Mouse (Mus musculus): ENCODE measurements around the gene Fzr1. TPM values are rescaled to one million over a fixed set of nuclear protein-coding genes. Genes with fewer than 3 reads are reported as not detected.

Fzr1 gene
- polyA plus RNA-seq, 1 experiment from 2014 or later, result 83.0 TPM

DNA sequence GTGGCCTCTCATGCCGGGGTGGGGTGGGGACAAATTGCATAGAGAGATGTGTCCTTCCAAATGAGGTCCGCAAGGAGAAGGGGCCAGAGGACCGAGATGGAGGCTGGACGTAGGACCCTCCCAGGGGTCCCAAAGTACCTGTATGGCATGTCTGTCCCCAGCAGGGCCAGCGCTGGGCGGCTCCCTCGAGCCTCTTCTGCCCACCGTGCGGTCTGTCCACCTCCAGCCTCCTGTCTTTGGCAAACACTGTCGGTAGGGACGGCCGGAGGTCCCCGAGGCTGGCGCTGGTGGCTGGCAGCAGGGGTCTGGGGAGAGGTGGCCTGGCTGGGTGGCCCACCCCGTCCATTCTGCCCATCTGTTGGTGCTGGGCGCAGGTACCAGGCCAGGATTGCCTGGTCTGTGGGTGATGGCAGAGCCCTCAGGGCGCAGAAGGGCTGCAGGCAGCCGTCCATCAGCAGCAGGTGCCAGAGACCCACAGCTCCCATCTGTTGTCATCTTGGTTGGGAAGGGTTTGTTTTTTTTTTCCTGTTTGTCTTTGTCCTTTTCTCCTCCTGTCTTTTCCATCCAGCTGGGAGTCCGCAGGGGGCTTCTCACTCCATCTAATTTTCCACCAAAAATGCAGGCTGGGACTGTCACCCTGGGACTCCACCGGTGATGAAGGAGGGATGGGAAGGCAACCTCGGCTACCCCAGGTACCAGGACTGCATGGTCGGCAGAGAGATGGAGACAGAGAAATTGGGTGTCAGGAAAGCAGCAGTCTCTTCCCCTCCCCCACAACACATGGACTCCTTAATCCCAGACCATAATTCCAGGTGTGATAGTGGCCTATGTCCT is 22.3 kb upstream of the Fzr1 start:
- H3K4me3 ChIP-seq (ENCODE audit: low read depth, low read length), result peak overlapping the region; percentile 13; the same call in 1 of the 2 replicates

DNA sequence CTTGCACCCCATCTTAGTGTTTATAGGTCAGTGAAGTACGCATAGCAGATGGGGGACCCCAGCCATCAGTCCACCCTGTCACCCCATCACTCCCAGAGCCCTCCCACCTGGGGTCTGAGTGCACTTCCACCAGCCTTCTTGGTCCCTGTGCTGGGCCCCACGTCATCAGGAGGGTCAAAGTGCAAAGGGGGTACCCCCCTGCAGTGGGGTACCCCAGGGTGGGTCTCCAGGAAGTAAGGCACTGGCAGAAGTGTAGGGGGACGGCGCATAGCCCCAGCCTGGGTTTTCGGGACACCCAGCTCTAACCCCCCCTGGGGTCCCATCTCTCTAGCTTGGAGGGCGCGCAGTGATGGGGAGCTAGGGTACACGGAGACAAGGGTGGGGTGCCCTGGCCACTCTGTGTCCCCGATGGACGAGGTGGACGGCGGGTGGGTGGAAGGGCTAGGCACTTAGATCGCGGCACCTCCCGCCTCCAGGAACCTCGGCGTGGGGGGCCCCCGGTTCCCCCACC is 21.5 kb upstream of the Fzr1 start:
- Histone ChIP-seq H3K27ac (ENCODE audit: low read depth, low read length) (no peak overlapping the region), H3K4me1 (replicated peaks; ENCODE audit: control insufficient read depth, insufficient read depth, low read length) (peaks cover 26% of the 10 kb centered on the region), H3K4me3 (ENCODE audit: low read depth, low read length) (no peak overlapping the region), H3K9me3 (ENCODE audit: control insufficient read depth, low read length) (no peaks in the 10 kb centered on the region), H3K9ac (ENCODE audit: low read depth, low read length) (0 out of 2 replicates have a peak overlapping the region, but pooled peaks have one; percentile 25), H3K4me2 (replicated peaks; ENCODE audit: low read depth, low read length) (no peak overlapping the region), H3K27me3 (ENCODE audit: control insufficient read depth, insufficient read depth, low read length) (peaks cover 8% of the 10 kb centered on the region; the same call in 1 of the 2 replicates), H3K36me3 (ENCODE audit: control insufficient read depth, insufficient read depth, low read length) (no peaks in the 10 kb centered on the region)
- ATAC-seq (ENCODE audit: low FRiP score) (no peak), DNase-seq (ENCODE audit: low spot score) (no peak)
- WGBS, result 72% methylated on average over 14 of the region's 18 CpGs

More for the DNA sequence above, 22.3 kb upstream of the Fzr1 start:
- DNase-seq (ENCODE audit: low spot score), result no peak
- 37% methylated on average over 22 of the region's 22 CpGs for WGBS
- Histone ChIP-seq H3K4me1 (replicated peaks; ENCODE audit: control insufficient read depth, insufficient read depth, low read length) (peaks cover 26% of the 10 kb centered on the region), H3K27ac (ENCODE audit: low read depth, low read length) (peak overlapping the region; percentile 96), H3K9me3 (ENCODE audit: control insufficient read depth, low read length) (no peaks in the 10 kb centered on the region), H3K4me2 (replicated peaks; ENCODE audit: low read depth, low read length) (peak overlapping the region; percentile 8; the same call in 1 of the 2 replicates), H3K9ac (ENCODE audit: low read depth, low read length) (0 out of 2 replicates have a peak overlapping the region, but pooled peaks have one; percentile 25), H3K27me3 (ENCODE audit: control insufficient read depth, insufficient read depth, low read length) (peaks cover 8% of the 10 kb centered on the region), H3K36me3 (ENCODE audit: control insufficient read depth, insufficient read depth, low read length) (no peaks in the 10 kb centered on the region)
- no peak for ATAC-seq (ENCODE audit: low FRiP score)

- WGBS, result 50% methylated on average over 5 of the region's 5 CpGs
- Histone ChIP-seq H3K4me1 (replicated peaks; ENCODE audit: control insufficient read depth, insufficient read depth, low read length) (peaks cover 26% of the 10 kb centered on the region), H3K36me3 (ENCODE audit: control insufficient read depth, insufficient read depth, low read length) (no peaks in the 10 kb centered on the region), H3K4me3 (ENCODE audit: low read depth, low read length) (no peak overlapping the region), H3K27me3 (ENCODE audit: control insufficient read depth, insufficient read depth, low read length) (peaks cover 8% of the 10 kb centered on the region; the same call in 1 of the 2 replicates), H3K27ac (ENCODE audit: low read depth, low read length) (no peak overlapping the region), H3K9ac (ENCODE audit: low read depth, low read length) (no peak overlapping the region), H3K4me2 (replicated peaks; ENCODE audit: low read depth, low read length) (no peak overlapping the region), H3K9me3 (ENCODE audit: control insufficient read depth, low read length) (no peaks in the 10 kb centered on the region)
- no peak for ATAC-seq (ENCODE audit: low FRiP score)
- no peak for DNase-seq (ENCODE audit: low spot score)
Measured at GRCm38 (mm10) chr10:81399296-81399695, 21.0 kb upstream of the Fzr1 start.

GRCm38 (mm10) chr10:81396749-81397148 is 18.4 kb upstream of the Fzr1 start:
- DNase-seq (ENCODE audit: low spot score) (no peak), ATAC-seq (ENCODE audit: low FRiP score) (no peak)
- no peak overlapping the region for H3K4me3 ChIP-seq (ENCODE audit: low read depth, low read length)
- H3K27ac ChIP-seq (ENCODE audit: low read depth, low read length), result no peak overlapping the region
- no peak overlapping the region for H3K4me2 ChIP-seq (replicated peaks; ENCODE audit: low read depth, low read length)
- H3K4me1 ChIP-seq (replicated peaks; ENCODE audit: control insufficient read depth, insufficient read depth, low read length), result peaks cover 15% of the 10 kb centered on the region
- H3K9me3 ChIP-seq (ENCODE audit: control insufficient read depth, low read length), result no peaks in the 10 kb centered on the region
- H3K36me3 ChIP-seq (ENCODE audit: control insufficient read depth, insufficient read depth, low read length), result no peaks in the 10 kb centered on the region
- H3K9ac ChIP-seq (ENCODE audit: low read depth, low read length), result peak overlapping the region; percentile 21; the same call in 1 of the 2 replicates
- 60% methylated on average over 5 of the region's 5 CpGs for WGBS
- H3K27me3 ChIP-seq (ENCODE audit: control insufficient read depth, insufficient read depth, low read length), result peaks cover 6% of the 10 kb centered on the region; the same call in 1 of the 2 replicates

GRCm38 (mm10) chr10:81395865-81396264 is 17.5 kb upstream of the Fzr1 start:
- H3K27ac ChIP-seq (ENCODE audit: low read depth, low read length), result no peak overlapping the region

DNA sequence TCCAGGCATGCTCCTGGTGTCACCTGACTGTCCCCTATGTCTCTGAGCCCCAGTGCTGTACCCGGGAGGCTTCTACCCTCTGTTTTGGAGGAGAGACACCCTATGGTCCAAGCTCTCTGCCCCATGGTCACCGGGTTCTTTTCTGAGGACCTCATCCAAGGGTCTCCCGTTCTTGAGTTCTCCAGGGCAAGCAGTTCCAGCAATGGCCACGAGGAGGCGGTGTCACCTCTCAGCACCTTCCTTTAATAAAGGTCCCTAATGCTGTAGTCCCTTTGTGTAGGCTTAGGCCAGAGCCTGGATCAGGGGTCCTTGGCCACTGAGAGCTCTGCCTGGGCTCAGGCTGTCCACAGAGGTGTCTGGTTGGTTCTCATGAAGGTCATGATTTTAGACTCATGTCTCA is 16.8 kb upstream of the Fzr1 start:
- H3K4me3 ChIP-seq (ENCODE audit: low read depth, low read length), result no peak overlapping the region
- 0 out of 2 replicates have a peak, but pooled peaks have one; percentile 12 for ATAC-seq (ENCODE audit: low FRiP score)
- peaks cover 2% of the 10 kb centered on the region; the same call in 1 of the 2 replicates for H3K4me1 ChIP-seq (replicated peaks; ENCODE audit: control insufficient read depth, insufficient read depth, low read length)

More at GRCm38 (mm10) chr10:81395865-81396264, 17.5 kb upstream of the Fzr1 start:
- H3K9me3 ChIP-seq (ENCODE audit: control insufficient read depth, low read length), result no peaks in the 10 kb centered on the region
- H3K36me3 ChIP-seq (ENCODE audit: control insufficient read depth, insufficient read depth, low read length), result no peaks in the 10 kb centered on the region
- H3K4me1 ChIP-seq (replicated peaks; ENCODE audit: control insufficient read depth, insufficient read depth, low read length), result peaks cover 7% of the 10 kb centered on the region
- WGBS, result 82% methylated on average over 4 of the region's 4 CpGs
- H3K9ac ChIP-seq (ENCODE audit: low read depth, low read length), result no peak overlapping the region
- DNase-seq (ENCODE audit: low spot score) (no peak), ATAC-seq (ENCODE audit: low FRiP score) (no peak)
- H3K27me3 ChIP-seq (ENCODE audit: control insufficient read depth, insufficient read depth, low read length), result peaks cover 6% of the 10 kb centered on the region; the same call in 1 of the 2 replicates
- H3K4me2 ChIP-seq (replicated peaks; ENCODE audit: low read depth, low read length), result no peak overlapping the region
- H3K4me3 ChIP-seq (ENCODE audit: low read depth, low read length), result no peak overlapping the region

DNA sequence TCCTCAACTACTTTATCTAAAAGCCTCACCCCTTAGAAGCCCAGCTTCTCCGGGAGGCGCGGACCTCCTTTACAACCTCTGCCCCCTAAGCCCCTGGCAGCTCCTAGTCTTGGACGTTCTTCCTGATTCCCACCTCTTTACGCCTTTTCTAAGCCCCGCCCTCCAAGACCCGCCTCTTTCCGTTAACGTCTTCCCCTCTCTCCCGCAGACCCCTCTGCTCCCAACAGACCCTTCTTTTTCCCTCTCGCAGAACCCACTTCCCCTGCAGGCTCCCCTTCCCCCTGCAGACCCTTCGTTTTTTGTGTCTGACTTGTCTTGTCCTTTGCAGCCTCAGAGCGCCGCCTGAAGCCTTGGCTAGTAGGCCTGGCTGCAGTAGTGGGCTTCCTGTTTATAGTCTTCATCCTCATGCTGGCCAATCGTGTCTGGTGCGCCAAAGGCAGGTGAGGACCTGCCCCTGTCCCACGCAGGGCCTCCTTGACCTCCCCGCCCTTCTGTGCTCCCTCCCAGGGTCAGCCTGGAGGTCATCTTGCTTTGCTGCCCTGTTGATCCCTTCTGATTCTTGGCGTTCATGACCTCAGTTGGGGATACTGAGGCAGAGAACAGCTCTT is 15.2 kb upstream of the Fzr1 start:
- 7% methylated on average over 19 of the region's 19 CpGs for WGBS
- DNase-seq (ENCODE audit: low spot score), result peak; percentile 57
- H3K36me3 ChIP-seq (ENCODE audit: control insufficient read depth, insufficient read depth, low read length), result no peaks in the 10 kb centered on the region
- H3K9ac ChIP-seq (ENCODE audit: low read depth, low read length), result no peak overlapping the region
- H3K9me3 ChIP-seq (ENCODE audit: control insufficient read depth, low read length), result no peaks in the 10 kb centered on the region
- peak overlapping the region; percentile 21 for H3K4me2 ChIP-seq (replicated peaks; ENCODE audit: low read depth, low read length)
- peak overlapping the region; percentile 27; the same call in 1 of the 2 replicates for H3K27ac ChIP-seq (ENCODE audit: low read depth, low read length)
- peaks cover 3% of the 10 kb centered on the region; the same call in 1 of the 2 replicates for H3K27me3 ChIP-seq (ENCODE audit: control insufficient read depth, insufficient read depth, low read length)
- peaks cover 2% of the 10 kb centered on the region; the same call in 1 of the 2 replicates for H3K4me1 ChIP-seq (replicated peaks; ENCODE audit: control insufficient read depth, insufficient read depth, low read length)
- H3K4me3 ChIP-seq (ENCODE audit: low read depth, low read length), result no peak overlapping the region
- ATAC-seq (ENCODE audit: low FRiP score), result no peak

More for the DNA sequence above, 16.8 kb upstream of the Fzr1 start:
- peak; percentile 92 for DNase-seq (ENCODE audit: low spot score)
- Histone ChIP-seq H3K36me3 (ENCODE audit: control insufficient read depth, insufficient read depth, low read length) (no peaks in the 10 kb centered on the region), H3K9ac (ENCODE audit: low read depth, low read length) (no peak overlapping the region), H3K27ac (ENCODE audit: low read depth, low read length) (no peak overlapping the region), H3K27me3 (ENCODE audit: control insufficient read depth, insufficient read depth, low read length) (peaks cover 3% of the 10 kb centered on the region; the same call in 1 of the 2 replicates), H3K9me3 (ENCODE audit: control insufficient read depth, low read length) (no peaks in the 10 kb centered on the region), H3K4me2 (replicated peaks; ENCODE audit: low read depth, low read length) (no peak overlapping the region)
- WGBS, result 15% methylated on average over 5 of the region's 5 CpGs

DNA sequence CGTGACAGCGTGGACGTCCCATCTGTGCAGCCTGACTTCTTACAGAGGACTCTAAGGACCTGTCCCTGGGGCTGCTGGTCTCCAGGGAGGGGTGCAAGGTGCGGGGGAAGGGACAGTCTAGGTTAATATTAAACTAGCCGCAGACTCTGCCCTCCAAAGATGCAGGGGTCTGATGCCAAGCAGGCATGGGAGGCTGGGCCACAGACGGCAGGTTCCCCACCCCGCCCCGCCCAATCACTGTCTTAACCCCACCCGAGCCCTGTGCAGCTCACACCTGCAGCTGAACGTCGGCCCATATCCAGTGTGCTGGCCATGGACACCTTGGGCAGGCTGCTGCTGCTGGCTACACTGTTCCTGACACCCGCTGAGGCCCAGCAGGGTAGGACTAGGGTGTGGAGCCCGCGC is 14.5 kb upstream of the Fzr1 start, which contains the start of gene Smim24:
Gene Smim24 (plus strand): TSS at position 271 of the 405 bp plus-strand sequence.
- DNase-seq (ENCODE audit: low spot score), result no peak
- Histone ChIP-seq H3K9me3 (ENCODE audit: control insufficient read depth, low read length) (no peaks in the 10 kb centered on the region), H3K4me1 (replicated peaks; ENCODE audit: control insufficient read depth, insufficient read depth, low read length) (peaks cover 2% of the 10 kb centered on the region; the same call in 1 of the 2 replicates), H3K27me3 (ENCODE audit: control insufficient read depth, insufficient read depth, low read length) (peaks cover 3% of the 10 kb centered on the region; the same call in 1 of the 2 replicates), H3K9ac (ENCODE audit: low read depth, low read length) (no peak within 1 kb of the TSS), H3K4me2 (replicated peaks; ENCODE audit: low read depth, low read length) (peak within 1 kb of the TSS; percentile 21), H3K27ac (ENCODE audit: low read depth, low read length) (peak within 1 kb of the TSS; percentile 27; the same call in 1 of the 2 replicates), H3K4me3 (ENCODE audit: low read depth, low read length) (no peak within 1 kb of the TSS), H3K36me3 (ENCODE audit: control insufficient read depth, insufficient read depth, low read length) (no peaks in the 10 kb centered on the region)
- WGBS, result 69% methylated on average over 14 of the region's 14 CpGs
- ATAC-seq (ENCODE audit: low FRiP score), result no peak
